Mouse (Mus musculus) midbrain, embryonic 11.5 days (tissue): Measurements from ENCODE around the gene Timeless. TPM values are rescaled to one million over a fixed set of nuclear protein-coding genes. Genes with fewer than 3 reads are reported as not detected.
A peak's percentile ranks its signal among the peaks of the same experiment; 100 is the strongest.
"Not testable (repeated sequence)": the region's sequence is repeated elsewhere in the genome, so short reads cannot be mapped to it uniquely, and the experiment has no call there.

Source experiments
- ATAC-seq: fragments of 200-750 bp; cut with Nextera tagmentation; 2 replicates; pipeline ENCODE4 v1.8.0; 2017; ENCODE audit warnings: moderate TSS enrichment, moderate library complexity; ENCODE audit not compliant: low FRiP score
- DNase-seq: peaks from one replicate; pipeline ENCODE4 v3.0.0; 2015; ENCODE audit warnings: low spot score; ENCODE audit errors: missing footprints
- H3K27ac ChIP-seq: fragments of 300-500 bp; sonication (generic); 2 replicates; pipeline ENCODE4 v1.5.1; 2014; ENCODE audit warnings: low read depth, low read length
- H3K27me3 ChIP-seq: fragments of 300-500 bp; sonication (generic); 2 replicates; pipeline ENCODE4 v1.6.1; 2014; ENCODE audit warnings: mild to moderate bottlenecking, low read length, moderate library complexity, mixed read lengths; ENCODE audit not compliant: control insufficient read depth, insufficient read depth
- H3K36me3 ChIP-seq: fragments of 300-500 bp; sonication (generic); 2 replicates; pipeline ENCODE4 v1.6.1; 2014; ENCODE audit warnings: mild to moderate bottlenecking, low read length, moderate library complexity, mixed read lengths; ENCODE audit not compliant: control insufficient read depth, insufficient read depth
- H3K4me1 ChIP-seq: fragments of 300-500 bp; sonication (generic); 2 replicates; pipeline ENCODE4 v1.6.1; 2014; ENCODE audit warnings: low read length; ENCODE audit not compliant: control insufficient read depth, insufficient read depth
- H3K4me2 ChIP-seq: fragments of 300-500 bp; sonication (generic); 2 replicates; pipeline ENCODE4 v1.6.1; 2014; ENCODE audit warnings: mild to moderate bottlenecking, moderate library complexity
- H3K4me3 ChIP-seq: fragments of 300-500 bp; sonication (generic); 2 replicates; pipeline ENCODE4 v1.5.1; 2014; ENCODE audit warnings: low read depth, low read length
- H3K9ac ChIP-seq: fragments of 300-500 bp; sonication (generic); 2 replicates; pipeline ENCODE4 v1.6.1; 2014; ENCODE audit warnings: low read length
- H3K9me3 ChIP-seq: fragments of 300-500 bp; sonication (generic); 2 replicates; pipeline ENCODE4 v1.6.1; 2016; ENCODE audit warnings: low read length; ENCODE audit not compliant: control insufficient read depth
- WGBS: fragments of 180-500 bp; shearing (Covaris S2); extraction: QIAGEN DNeasy Blood & Tissue Kit; methylation state at CpG from one replicate; pipeline ENCODE4 v1.1.7; 2014; 5-methylcytosine and 5-hydroxymethylcytosine counted together
- polyA plus RNA-seq: library from polyadenylated mRNA; unstranded; fragments of >200 nt; fragmentation: Nextera tagmentation; extraction: Ambion mirVana; gene quantifications from 2 replicates; pipeline ENCODE4 v1.2.1, GENCODE M21; 2014

Timeless gene
- polyA plus RNA-seq, 1 experiment from 2014 or later = 52.5 TPM

DNA sequence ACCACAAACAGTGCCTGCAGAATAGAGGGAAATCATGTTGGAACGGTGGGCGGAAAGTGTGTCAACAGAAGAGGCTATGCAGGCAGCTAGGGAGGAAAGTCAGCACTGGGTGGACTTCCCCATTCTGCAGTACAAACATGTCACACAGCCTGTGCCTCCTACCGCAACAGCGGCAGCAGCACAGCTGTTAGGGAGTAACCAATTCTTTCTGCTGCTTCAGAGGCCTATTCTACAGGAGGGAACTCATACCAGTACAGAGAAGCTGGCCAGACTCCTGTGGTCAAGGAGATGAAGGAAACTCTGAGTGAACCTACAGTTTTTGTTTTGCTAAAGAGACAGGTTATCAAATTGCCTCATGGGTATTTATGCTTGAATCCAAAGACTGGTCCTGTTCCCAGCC is 27.1 kb downstream of the Timeless start:
- H3K4me1 ChIP-seq = no peaks in the 10 kb centered on the region
- no peak overlapping the region for H3K4me3 ChIP-seq
- no peak overlapping the region for H3K4me2 ChIP-seq
- H3K27me3 ChIP-seq = no peaks in the 10 kb centered on the region
- no peaks in the 10 kb centered on the region for H3K9me3 ChIP-seq
- no peaks in the 10 kb centered on the region for H3K36me3 ChIP-seq
- no peak overlapping the region for H3K9ac ChIP-seq
- DNase-seq = no peak
- ATAC-seq = no peak
- H3K27ac ChIP-seq = no peak overlapping the region
- 86% methylated on average over 4 of the region's 4 CpGs for WGBS

GRCm38 (mm10) chr10:128259946-128260345 is 28.1 kb downstream of the Timeless start:
- DNase-seq (no peak), ATAC-seq (no peak)
- 89% methylated on average over 5 of the region's 5 CpGs for WGBS
- H3K36me3 ChIP-seq = no peaks in the 10 kb centered on the region
- H3K4me1 ChIP-seq = no peaks in the 10 kb centered on the region
- H3K4me2 ChIP-seq = no peak overlapping the region
- H3K27ac ChIP-seq = no peak overlapping the region
- H3K27me3 ChIP-seq = no peaks in the 10 kb centered on the region
- H3K9ac ChIP-seq = no peak overlapping the region
- H3K4me3 ChIP-seq = no peak overlapping the region
- H3K9me3 ChIP-seq = no peaks in the 10 kb centered on the region

- not testable (repeated sequence) for DNase-seq, H3K4me3 ChIP-seq, ATAC-seq, H3K9me3 ChIP-seq, H3K27ac ChIP-seq, H3K9ac ChIP-seq, H3K4me2 ChIP-seq, H3K27me3 ChIP-seq, H3K36me3 ChIP-seq, H3K4me1 ChIP-seq
- whole genome bisulfite sequencing = 90% methylated on average over 7 of the region's 7 CpGs
These were observed 28.5 kb downstream of the Timeless start for GRCm38 (mm10) chr10:128260376-128260775.

DNA sequence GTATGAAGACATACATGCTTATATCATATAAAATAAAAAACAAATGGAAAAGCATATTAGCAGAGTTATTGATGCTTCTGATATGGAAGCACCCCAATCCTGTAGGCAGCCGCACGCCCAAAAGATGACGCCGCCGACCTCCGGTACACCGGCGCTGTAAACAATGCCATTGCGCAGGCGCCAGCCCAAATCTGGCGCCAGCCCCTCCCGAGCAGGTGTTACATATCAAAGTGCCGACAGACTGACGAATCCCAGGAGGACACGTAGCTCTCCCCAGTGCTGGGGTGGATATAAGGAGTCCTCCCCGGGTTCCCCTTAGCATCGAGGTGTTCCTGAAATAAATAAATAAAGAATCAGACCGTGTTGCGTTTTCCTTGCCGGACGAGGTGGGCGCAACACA is 30.4 kb downstream of the Timeless start:
- H3K4me2 ChIP-seq = no peak overlapping the region
- no peak overlapping the region for H3K27ac ChIP-seq
- DNase-seq (no peak), ATAC-seq (no peak)
- H3K36me3 ChIP-seq = no peaks in the 10 kb centered on the region
- H3K4me1 ChIP-seq = no peaks in the 10 kb centered on the region
- H3K4me3 ChIP-seq = no peak overlapping the region
- H3K27me3 ChIP-seq = no peaks in the 10 kb centered on the region
- WGBS = 84% methylated on average over 22 of the region's 22 CpGs
- H3K9me3 ChIP-seq = no peaks in the 10 kb centered on the region
- no peak overlapping the region for H3K9ac ChIP-seq

- no peak for DNase-seq
- no peak for ATAC-seq
- 83% methylated on average over 6 of the region's 6 CpGs for WGBS
These were observed 31.8 kb downstream of the Timeless start for GRCm38 (mm10) chr10:128263393-128264310.

DNA sequence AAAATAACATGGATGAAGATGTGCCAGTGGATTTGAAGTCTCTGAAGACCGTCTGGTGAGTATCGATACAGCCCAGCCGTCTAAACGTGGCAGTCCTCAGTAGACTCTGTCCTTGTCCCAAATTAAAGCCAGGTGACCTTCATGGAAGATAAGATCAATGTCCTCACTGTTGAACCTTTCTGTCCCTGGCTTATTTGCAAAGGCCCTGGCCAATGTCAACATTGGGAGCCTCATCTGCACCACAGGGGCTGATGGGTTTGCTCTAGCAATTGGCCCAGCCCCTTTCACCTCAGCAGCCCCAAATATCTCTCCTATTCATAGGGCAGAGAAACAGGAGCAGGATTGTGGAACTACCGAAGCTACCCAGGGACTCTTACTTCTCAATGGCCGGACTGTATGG is 36.5 kb downstream of the Timeless start, which contains the start of gene Apof:
TSS of gene Apof (plus strand) at position 301 of the 400 bp plus-strand sequence.
- 75% methylated on average over 6 of the region's 6 CpGs for WGBS
- ATAC-seq = no peak
- Histone ChIP-seq H3K27ac (no peak within 1 kb of the TSS), H3K36me3 (no peaks in the 10 kb centered on the region), H3K4me2 (no peak within 1 kb of the TSS), H3K4me1 (peaks cover 3% of the 10 kb centered on the region; the same call in 1 of the 2 replicates), H3K27me3 (no peaks in the 10 kb centered on the region), H3K4me3 (no peak within 1 kb of the TSS), H3K9ac (no peak within 1 kb of the TSS), H3K9me3 (no peaks in the 10 kb centered on the region)
- no peak for DNase-seq

More at GRCm38 (mm10) chr10:128263393-128264310, 31.8 kb downstream of the Timeless start:
- Histone ChIP-seq H3K9me3 (no peaks in the 10 kb centered on the region), H3K4me2 (no peak overlapping the region), H3K27ac (no peak overlapping the region), H3K36me3 (no peaks in the 10 kb centered on the region), H3K27me3 (no peaks in the 10 kb centered on the region), H3K4me3 (no peak overlapping the region), H3K9ac (no peak overlapping the region), H3K4me1 (no peaks in the 10 kb centered on the region)

- no peak for ATAC-seq
- Histone ChIP-seq H3K27ac (no peak overlapping the region), H3K9ac (no peak overlapping the region; the same call in 1 of the 2 replicates), H3K36me3 (no peaks in the 10 kb centered on the region), H3K4me2 (no peak overlapping the region), H3K27me3 (no peaks in the 10 kb centered on the region), H3K4me1 (peaks cover 3% of the 10 kb centered on the region; the same call in 1 of the 2 replicates), H3K9me3 (no peaks in the 10 kb centered on the region), H3K4me3 (no peak overlapping the region)
- 89% methylated on average over 16 of the region's 16 CpGs for WGBS
- no peak for DNase-seq
These were observed 37.5 kb downstream of the Timeless start for GRCm38 (mm10) chr10:128269206-128269910.

GRCm38 (mm10) chr10:128270287-128270841 is 38.5 kb downstream of the Timeless start, which contains the start of gene Stat2:
TSS of gene Stat2 (plus strand) at chr10:128270559.
- under 1% methylated on average over 43 of the region's 43 CpGs for WGBS
- peaks cover 3% of the 10 kb centered on the region; the same call in 1 of the 2 replicates for H3K4me1 ChIP-seq
- no peaks in the 10 kb centered on the region for H3K9me3 ChIP-seq
- peak within 1 kb of the TSS; percentile 31; the same call in 1 of the 2 replicates for H3K27ac ChIP-seq
- H3K4me2 ChIP-seq = peak within 1 kb of the TSS; percentile 69
- H3K36me3 ChIP-seq = no peaks in the 10 kb centered on the region
- DNase-seq = peak; percentile 99
- peak within 1 kb of the TSS; percentile 48 for H3K4me3 ChIP-seq
- ATAC-seq = peak; percentile 99
- peak within 1 kb of the TSS; percentile 63 for H3K9ac ChIP-seq
- no peaks in the 10 kb centered on the region for H3K27me3 ChIP-seq
